Mouse (Mus musculus) MEL (cell line): ENCODE measurements around the gene Egflam. TPM values are rescaled to one million over a fixed set of nuclear protein-coding genes. Genes with fewer than 3 reads are reported as not detected.

Source experiments
- DNase-seq: peaks from one replicate; pipeline ENCODE4 v3.0.0; 2011; ENCODE audit warnings: low read depth, low spot score
- H3K27ac ChIP-seq: 2 replicates; pipeline ENCODE4 v1.5.1; 2012; ENCODE audit warnings: low read depth, mild to moderate bottlenecking, control low read depth, low read length, moderate library complexity; ENCODE audit not compliant: control insufficient read depth
- H3K27me3 ChIP-seq, 2 experiments: fragments of 150-350 bp in 1 of 2; sonication (generic) in 1 of 2; 2 replicates each; pipeline ENCODE4 v1.6.1; 2012; ENCODE audit warnings: low read length in 2 of 2, mild to moderate bottlenecking in 2 of 2, improper control_type of control experiment in 1 of 2, moderate library complexity in 1 of 2; ENCODE audit not compliant: insufficient read depth in 2 of 2, control insufficient read depth in 1 of 2
- H3K36me3 ChIP-seq, 2 experiments: 2 replicates each; pipeline ENCODE4 v1.6.1; 2012 to 2014; ENCODE audit warnings: low read length in 2 of 2, improper control_type of control experiment in 1 of 2, inconsistent platforms in 1 of 2, mild to moderate bottlenecking in 1 of 2; ENCODE audit not compliant: insufficient read depth in 2 of 2, control insufficient read depth in 1 of 2
- H3K4me1 ChIP-seq, 2 experiments: fragments of 150-350 bp in 1 of 2; sonication (generic) in 1 of 2; 2 replicates each; pipeline ENCODE4 v1.6.1; 2012; ENCODE audit warnings: low read length in 2 of 2, improper control_type of control experiment in 1 of 2, mild to moderate bottlenecking in 1 of 2; ENCODE audit not compliant: insufficient read depth in 2 of 2, control insufficient read depth in 1 of 2
- H3K4me3 ChIP-seq, 2 experiments: fragments of 150-350 bp in 1 of 2; sonication (generic) in 1 of 2; 2 replicates each; pipeline ENCODE4 v1.5.1; 2012; ENCODE audit warnings: low read depth in 2 of 2, low read length in 2 of 2, mild to moderate bottlenecking in 2 of 2, moderate library complexity in 2 of 2, control low read depth in 1 of 2, improper control_type of control experiment in 1 of 2; ENCODE audit not compliant: control insufficient read depth in 1 of 2, insufficient read depth in 1 of 2
- H3K79me2 ChIP-seq: 2 replicates; pipeline ENCODE4 v1.6.1; 2012; ENCODE audit warnings: mild to moderate bottlenecking, low read length, moderate library complexity; ENCODE audit not compliant: control insufficient read depth, poor library complexity, insufficient read depth
- H3K9ac ChIP-seq: 2 replicates; pipeline ENCODE4 v1.6.1; 2012; ENCODE audit warnings: low read depth, mild to moderate bottlenecking, control low read depth, low read length, moderate library complexity; ENCODE audit not compliant: control insufficient read depth, poor library complexity, severe bottlenecking
- H3K9me3 ChIP-seq: fragments of 150-350 bp; sonication (generic); replicated peaks from 2 replicates; pipeline ENCODE4 v1.6.1; 2012; ENCODE audit warnings: mild to moderate bottlenecking, low read length, improper control_type of control experiment, moderate library complexity; ENCODE audit not compliant: insufficient read depth
- CHD1 ChIP-seq: IDR thresholded peaks from 2 replicates; pipeline ENCODE4 v1.6.1; 2012; ENCODE audit warnings: low read depth, mild to moderate bottlenecking, inconsistent platforms, low read length, improper control_type of control experiment
- KAT2A ChIP-seq: conservative IDR thresholded peaks from 2 replicates; pipeline ENCODE4 v1.6.1; 2012; ENCODE audit warnings: low read depth, low read length, improper control_type of control experiment, inconsistent platforms
- MAZ ChIP-seq: IDR thresholded peaks from 2 replicates; pipeline ENCODE4 v1.6.1; 2012; ENCODE audit warnings: low read depth, mild to moderate bottlenecking, inconsistent platforms, low read length, improper control_type of control experiment
- MYB ChIP-seq: IDR thresholded peaks from 2 replicates; pipeline ENCODE4 v1.6.1; 2011; ENCODE audit warnings: mild to moderate bottlenecking, low read depth, low read length, improper control_type of control experiment
- MYC ChIP-seq: IDR thresholded peaks from 2 replicates; pipeline ENCODE4 v1.6.1; 2011; ENCODE audit warnings: low read depth, mild to moderate bottlenecking, low read length, improper control_type of control experiment, moderate library complexity
- NELFE ChIP-seq: IDR thresholded peaks from 2 replicates; pipeline ENCODE4 v1.6.1; 2011; ENCODE audit warnings: low read depth, low read length, improper control_type of control experiment
- POLR2AphosphoS2 ChIP-seq: IDR thresholded peaks from 2 replicates; pipeline ENCODE4 v1.6.1; 2011; ENCODE audit warnings: low read length, improper control_type of control experiment
- POLR2AphosphoS5 ChIP-seq: IDR thresholded peaks from 2 replicates; pipeline ENCODE4 v1.6.1; 2012; ENCODE audit warnings: low read depth, borderline replicate concordance, mild to moderate bottlenecking, inconsistent platforms, low read length, moderate library complexity, mixed read lengths
- RCOR1 ChIP-seq: IDR thresholded peaks from 2 replicates; pipeline ENCODE4 v1.6.1; 2012; ENCODE audit warnings: low read depth, mild to moderate bottlenecking, inconsistent platforms, low read length, improper control_type of control experiment
- SMC3 ChIP-seq: IDR thresholded peaks from 2 replicates; pipeline ENCODE4 v1.6.1; 2011; ENCODE audit warnings: low read depth, low read length, improper control_type of control experiment
- TAL1 ChIP-seq: IDR thresholded peaks from 2 replicates; pipeline ENCODE4 v1.6.1; 2012; ENCODE audit warnings: mild to moderate bottlenecking, inconsistent platforms, low read length, moderate library complexity, mixed read lengths
- TBP ChIP-seq: IDR thresholded peaks from 2 replicates; pipeline ENCODE4 v1.8.0; 2011; ENCODE audit warnings: low read depth, low read length, improper control_type of control experiment
- TCF12 ChIP-seq: IDR thresholded peaks from 2 replicates; pipeline ENCODE4 v1.6.1; 2014; ENCODE audit warnings: low read depth, mild to moderate bottlenecking, inconsistent platforms, low read length, improper control_type of control experiment, moderate library complexity
- UBTF ChIP-seq: IDR thresholded peaks from 2 replicates; pipeline ENCODE4 v1.6.1; 2012; ENCODE audit warnings: low read depth, mild to moderate bottlenecking, inconsistent platforms, low read length, improper control_type of control experiment, moderate library complexity, borderline replicate concordance; ENCODE audit not compliant: insufficient read depth
- USF2 ChIP-seq, 2 experiments: IDR thresholded peaks; 2 replicates each; pipeline ENCODE4 v1.6.1; 2011 to 2012; ENCODE audit warnings: improper control_type of control experiment in 2 of 2, low read length in 2 of 2, borderline replicate concordance in 1 of 2, inconsistent platforms in 1 of 2, low read depth in 1 of 2, mild to moderate bottlenecking in 1 of 2; ENCODE audit not compliant: insufficient read depth in 1 of 2
- ZNF384 ChIP-seq: IDR thresholded peaks from 2 replicates; pipeline ENCODE4 v1.6.1; 2012; ENCODE audit warnings: low read depth, mild to moderate bottlenecking, inconsistent platforms, low read length, improper control_type of control experiment
- polyA plus RNA-seq, 2 experiments: library from polyadenylated mRNA; stranded (reverse) in 1 of 2; unstranded in 1 of 2; fragments of >175 nt in 1 of 2; fragments of >200 nt in 1 of 2; gene quantifications; 2 replicates each; pipeline versions ENCODE4 v1.2.1 to v1.2.4; 2012; ENCODE audit warnings: low replicate concordance in 2 of 2, low read depth in 1 of 2; ENCODE audit not compliant: insufficient read length in 2 of 2, insufficient read depth in 1 of 2, missing spikeins in 1 of 2
- total RNA-seq: library from RNA; depleted of rRNA; stranded (reverse); fragments of 300-350 nt; gene quantifications from 2 replicates; pipeline ENCODE4 v1.2.3, GENCODE M21; 2012

Egflam gene
- total and polyA plus RNA-seq, 3 experiments = not detected

GRCm38 (mm10) chr15:7202981-7203380, 195.2 kb downstream of the Egflam start:
- DNase-seq = no peak
- Histone ChIP-seq H3K4me1 (no peaks in the 10 kb centered on the region), H3K27me3 (no peaks in the 10 kb centered on the region), H3K27ac (no peak overlapping the region), H3K4me3 (no peak overlapping the region), H3K9ac (no peak overlapping the region), H3K9me3 (no peaks in the 10 kb centered on the region), H3K79me2 (no peaks in the 10 kb centered on the region), H3K36me3 (no peaks in the 10 kb centered on the region)
- no peak for TF ChIP-seq TBP
- no peak for TF ChIP-seq MYB
- no peak for TF ChIP-seq TAL1
- no peak for TF ChIP-seq CHD1
- TF ChIP-seq TCF12 = no peak
- no peak for TF ChIP-seq MAZ
- no peak for TF ChIP-seq POLR2AphosphoS5
- no peak for TF ChIP-seq KAT2A
- TF ChIP-seq NELFE = no peak
- no peak for TF ChIP-seq SMC3
- TF ChIP-seq POLR2AphosphoS2 = no peak
- no peak for TF ChIP-seq RCOR1
- TF ChIP-seq MYC = no peak
- no peak for TF ChIP-seq USF2 (IDR thresholded peaks at IDR 0.05; ENCODE audit: borderline replicate concordance in 1 of 2, insufficient read depth in 1 of 2, low read depth in 1 of 2, low read length in 2 of 2)
- TF ChIP-seq UBTF = no peak

- Histone ChIP-seq H3K27me3 (no peaks in the 10 kb centered on the region), H3K4me3 (no peak overlapping the region), H3K9me3 (no peaks in the 10 kb centered on the region), H3K4me1 (no peaks in the 10 kb centered on the region), H3K79me2 (no peaks in the 10 kb centered on the region), H3K27ac (no peak overlapping the region), H3K36me3 (no peaks in the 10 kb centered on the region), H3K9ac (no peak overlapping the region)
- no peak for TF ChIP-seq ZNF384
- no peak for DNase-seq
Observed at GRCm38 (mm10) chr15:7201421-7202380, 196.5 kb downstream of the Egflam start.
